Mouse (Mus musculus): Measurements from ENCODE around the gene Etnk1.

GRCm38 (mm10) chr6:143203097-143203496 lies 36.1 kb downstream of the Etnk1 start:
- TF ChIP-seq CTCF (IDR thresholded peaks at IDR 0.05; ENCODE audit: low read depth) (0 out of 2 replicates have a peak, but pooled peaks have one; percentile 4), EP300 (IDR thresholded peaks at IDR 0.05; ENCODE audit: low read depth) (no peak)
